Comparison of ENCODE assay signal across 11 mouse cellular contexts in the genomic region with DNA sequence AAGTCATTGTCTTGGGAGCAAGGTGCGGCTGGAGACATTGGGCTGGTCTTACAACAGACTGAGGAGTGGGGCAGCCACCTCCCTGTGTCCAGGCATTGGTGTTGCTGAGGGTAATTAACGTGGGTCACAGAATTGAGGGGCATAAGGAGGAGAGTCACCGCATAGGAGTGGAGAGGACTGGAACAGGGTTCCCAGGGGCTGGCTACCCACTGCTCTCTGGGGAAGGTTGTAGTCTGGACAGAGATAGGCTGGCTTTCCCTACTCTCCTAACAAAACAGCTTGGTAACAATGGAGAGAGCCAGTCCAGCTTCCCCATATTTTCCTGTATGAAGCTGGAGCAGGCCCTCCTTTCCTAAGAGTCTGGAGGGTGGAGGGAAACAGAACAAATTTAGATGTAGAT. TPM values are rescaled to one million over a fixed set of nuclear protein-coding genes. Genes with fewer than 3 reads are reported as not detected.
DNase-seq lines count a peak whose midpoint lies in the region; ATAC-seq and TF ChIP-seq lines count a peak whose summit lies in the region.
"Had no signal": no experiment of that assay in that cellular context is flagged by ENCODE, and none has a peak within 500 bp of the region (broad histone marks: within the 10 kb centered on the region; RNA-seq: fewer than 3 reads in every experiment).

No protein-coding gene starts in this region.

- no peak for TF ChIP-seq CTCF in heart, adult 2 months (IDR thresholded peaks at IDR 0.05)

- peaks cover 11% of the 10 kb centered on the region for H3K4me1 ChIP-seq in heart, adult 2 months (ENCODE audit: control insufficient read depth, insufficient read depth, low read length)
- H3K4me1 ChIP-seq in midbrain, embryonic 10.5 days: peaks cover 22% of the 10 kb centered on the region
- H3K4me1 ChIP-seq in midbrain, embryonic 11.5 days (ENCODE audit: control insufficient read depth, insufficient read depth, low read length): no peaks in the 10 kb centered on the region
- 0 out of 2 replicates have a peak, but pooled peaks cover 3% of the 10 kb centered on the region for H3K4me1 ChIP-seq in limb, embryonic 12.5 days (replicated peaks)
- H3K4me1 ChIP-seq in stomach, embryonic 15.5 days: peaks cover 12% of the 10 kb centered on the region

- H3K4me2 ChIP-seq in midbrain, embryonic 11.5 days: no peak overlapping the region; the same call in 1 of the 2 replicates
- 0 out of 2 replicates have a peak overlapping the region, but pooled peaks have one; percentile 90 for H3K4me2 ChIP-seq in limb, embryonic 12.5 days
- peak overlapping the region; percentile 97 for H3K4me2 ChIP-seq in stomach, embryonic 15.5 days

- H3K4me3 ChIP-seq in heart, adult 2 months: peak overlapping the region; percentile 88
- H3K4me3 ChIP-seq in midbrain, embryonic 10.5 days: peak overlapping the region; percentile 65; the same call in 1 of the 2 replicates
- no peak overlapping the region; the same call in 1 of the 2 replicates for H3K4me3 ChIP-seq in midbrain, embryonic 11.5 days (ENCODE audit: low read depth, low read length)
- H3K4me3 ChIP-seq in limb, embryonic 12.5 days (replicated peaks): peak overlapping the region; percentile 60; the same call in 1 of the 2 replicates
- H3K4me3 ChIP-seq in stomach, embryonic 15.5 days (replicated peaks): peak overlapping the region; percentile 56; the same call in 1 of the 2 replicates

- H3K27me3 ChIP-seq in heart, adult 2 months (ENCODE audit: control insufficient read depth, insufficient read depth, low read length): 0 out of 2 replicates have a peak, but pooled peaks cover 3% of the 10 kb centered on the region
- peaks cover 49% of the 10 kb centered on the region for H3K27me3 ChIP-seq in midbrain, embryonic 10.5 days (ENCODE audit: low read depth, poor library complexity, severe bottlenecking)
- peaks cover 11% of the 10 kb centered on the region; the same call in 1 of the 2 replicates for H3K27me3 ChIP-seq in midbrain, embryonic 11.5 days (ENCODE audit: control insufficient read depth, insufficient read depth, low read length)
- H3K27me3 ChIP-seq in limb, embryonic 12.5 days: peaks cover 54% of the 10 kb centered on the region
- H3K27me3 ChIP-seq in stomach, embryonic 15.5 days (replicated peaks): peaks cover 23% of the 10 kb centered on the region

- WGBS in heart, adult 2 months: 56% methylated on average over 3 of the region's 3 CpGs
- WGBS in midbrain, embryonic 10.5 days: 57% methylated on average over 3 of the region's 3 CpGs
- 57% methylated on average over 3 of the region's 3 CpGs for WGBS in midbrain, embryonic 11.5 days
- 48% methylated on average over 3 of the region's 3 CpGs for WGBS in limb, embryonic 12.5 days
- WGBS in stomach, embryonic 15.5 days: 76% methylated on average over 3 of the region's 3 CpGs

- H3K79me2 ChIP-seq in heart, adult 2 months (replicated peaks; ENCODE audit: control insufficient read depth, insufficient read depth, low read length): peaks cover 1% of the 10 kb centered on the region; the same call in 1 of the 2 replicates

- peak overlapping the region; percentile 97 for H3K27ac ChIP-seq in heart, adult 2 months
- no peak overlapping the region for H3K27ac ChIP-seq in midbrain, embryonic 10.5 days (replicated peaks)
- H3K27ac ChIP-seq in midbrain, embryonic 11.5 days (ENCODE audit: low read depth, low read length): no peak overlapping the region
- H3K27ac ChIP-seq in limb, embryonic 12.5 days: no peak overlapping the region
- no peak overlapping the region for H3K27ac ChIP-seq in stomach, embryonic 15.5 days
- H3K27ac ChIP-seq: liver, embryonic 14.5 days had no signal

- no peak for ATAC-seq in midbrain, embryonic 11.5 days (ENCODE audit: low FRiP score)
- no peak for ATAC-seq in limb, embryonic 12.5 days (ENCODE audit: insufficient number of reproducible peaks, insufficient read depth, low FRiP score, low TSS enrichment, low read depth)
- no peak for ATAC-seq in stomach, embryonic 15.5 days (ENCODE audit: insufficient read depth, low FRiP score, low read depth)

- H3K9ac ChIP-seq in heart, adult 2 months (ENCODE audit: low read depth, low read length): peak overlapping the region; percentile 95
- no peak overlapping the region for H3K9ac ChIP-seq in midbrain, embryonic 11.5 days (ENCODE audit: low read length)
- no peak overlapping the region for H3K9ac ChIP-seq in limb, embryonic 12.5 days (replicated peaks)
- no peak overlapping the region for H3K9ac ChIP-seq in stomach, embryonic 15.5 days
- H3K9ac ChIP-seq: liver, embryonic 14.5 days had no signal

- no peak for TF ChIP-seq EP300 in heart, adult 2 months (IDR thresholded peaks at IDR 0.05; ENCODE audit: insufficient read depth, low read depth, low read length)

- intact Hi-C loops in heart, adult 2 months (cut with DNase I): no loop called here
- intact Hi-C loops in heart, postnatal 25 days (cut with DNase I): loop anchor here (2.0 kb wide), 1 partner anchor 35 kb away; no protein-coding TSS in a partner anchor

- no peak for DNase-seq in heart, adult 2 months
- DNase-seq in heart, postnatal 25 days (ENCODE audit: low spot score): no peak
- DNase-seq in midbrain, embryonic 10.5 days (ENCODE audit: low spot score): no peak
- DNase-seq in midbrain, embryonic 11.5 days (ENCODE audit: low spot score, missing footprints): no peak
- no peak for DNase-seq in ovary, postnatal 36 days (ENCODE audit: low spot score)
- DNase-seq in ovary, postnatal 10 days (ENCODE audit: low spot score): no peak
- DNase-seq: B cell, adult 2 months; cerebellum, postnatal 25 days had no signal

- TF ChIP-seq POLR2A in heart, adult 2 months (IDR thresholded peaks at IDR 0.05; ENCODE audit: insufficient read depth, low read depth, low read length): no peak

- H3K9me3 ChIP-seq in midbrain, embryonic 10.5 days (replicated peaks): no peaks in the 10 kb centered on the region
- H3K9me3 ChIP-seq in midbrain, embryonic 11.5 days (ENCODE audit: control insufficient read depth, low read length): no peaks in the 10 kb centered on the region
- H3K9me3 ChIP-seq in limb, embryonic 12.5 days: no peaks in the 10 kb centered on the region
- H3K9me3 ChIP-seq in stomach, embryonic 15.5 days: no peaks in the 10 kb centered on the region

- no peaks in the 10 kb centered on the region for H3K36me3 ChIP-seq in heart, adult 2 months (ENCODE audit: control insufficient read depth, insufficient read depth, low read length)
- no peaks in the 10 kb centered on the region for H3K36me3 ChIP-seq in midbrain, embryonic 10.5 days
- no peaks in the 10 kb centered on the region for H3K36me3 ChIP-seq in midbrain, embryonic 11.5 days (ENCODE audit: control insufficient read depth, insufficient read depth, low read length)
- no peaks in the 10 kb centered on the region for H3K36me3 ChIP-seq in limb, embryonic 12.5 days
- no peaks in the 10 kb centered on the region for H3K36me3 ChIP-seq in stomach, embryonic 15.5 days

RNA-seq across cellular contexts. Expression of gene Fgd5, which starts 1.3 kb away (rescaled TPM):
- total RNA-seq in heart, adult 2 months (2021): 10 to 100 TPM; 21.0 to 21.8 TPM
- 12.7 and 18.4 TPM in 2 replicates for polyA plus RNA-seq in heart, adult 2 months (2012; rRNA removed)
- total RNA-seq in heart, postnatal 25 days (2021): 10 to 100 TPM; 24.2 to 26.8 TPM
- polyA plus RNA-seq in midbrain, embryonic 10.5 days (2016; fragmentation: Nextera tagmentation; extraction: Ambion mirVana): 5.1 and 5.6 TPM in 2 replicates
- 3.5 and 4.0 TPM in 2 replicates for polyA plus RNA-seq in midbrain, embryonic 11.5 days (2014; fragmentation: Nextera tagmentation; extraction: Ambion mirVana)
- polyA plus RNA-seq in limb, embryonic 12.5 days (2016; fragmentation: Nextera tagmentation; extraction: Ambion mirVana): 5.8 and 7.0 TPM in 2 replicates
- polyA plus RNA-seq in stomach, embryonic 15.5 days (2015; fragmentation: Nextera tagmentation; extraction: Ambion mirVana): 7.8 and 8.7 TPM in 2 replicates
